In genomic region chr17:45618941-45619385, GRCm38 (mm10) we compare ENCODE assay signal across 8 mouse cellular contexts. TPM values are rescaled to one million over a fixed set of nuclear protein-coding genes. Genes with fewer than 3 reads are reported as not detected.
A peak's percentile ranks its signal among the peaks of the same experiment; 100 is the strongest.
DNase-seq lines count a peak whose midpoint lies in the region; ATAC-seq lines count a peak whose summit lies in the region.

No protein-coding gene starts in this region.

- peak overlapping the region; percentile 46 for H3K9ac ChIP-seq in lung, embryonic 16.5 days (ENCODE audit: low read length)

- no peaks in the 10 kb centered on the region for H3K36me3 ChIP-seq in heart, embryonic 10.5 days
- no peaks in the 10 kb centered on the region for H3K36me3 ChIP-seq in lung, embryonic 16.5 days (ENCODE audit: control insufficient read depth, insufficient read depth, low read length)

- H3K4me1 ChIP-seq in heart, embryonic 10.5 days = peaks cover 15% of the 10 kb centered on the region
- H3K4me1 ChIP-seq in lung, embryonic 16.5 days (replicated peaks; ENCODE audit: control insufficient read depth, insufficient read depth, low read length) = peaks cover 10% of the 10 kb centered on the region; the same call in 1 of the 2 replicates

- peak overlapping the region; percentile 29 for H3K4me2 ChIP-seq in lung, embryonic 16.5 days (ENCODE audit: low read depth, low read length)

- 13% methylated on average over 8 of the region's 8 CpGs for WGBS in heart, embryonic 10.5 days
- 21% methylated on average over 8 of the region's 8 CpGs for WGBS in lung, embryonic 16.5 days

- ATAC-seq in CD4-positive, CD25-positive, alpha-beta regulatory T cell, adult 4 months = peak; percentile 30
- peak; percentile 82 for ATAC-seq in lung, embryonic 16.5 days (ENCODE audit: low read depth)

- no peaks in the 10 kb centered on the region for H3K27me3 ChIP-seq in heart, embryonic 10.5 days (ENCODE audit: insufficient read depth, poor library complexity, severe bottlenecking)
- H3K27me3 ChIP-seq in lung, embryonic 16.5 days (ENCODE audit: control insufficient read depth, insufficient read depth, low read depth, low read length) = no peaks in the 10 kb centered on the region

- peak; percentile 59 for DNase-seq in adrenal gland, postnatal 10 days
- DNase-seq in heart, embryonic 10.5 days (ENCODE audit: low spot score) = peak; percentile 79
- peak; percentile 48 to 56 for DNase-seq in kidney, adult 8-10 months
- peak; percentile 51 to 73 for DNase-seq in thymus, adult 18-20 months
- no peak for DNase-seq in urinary bladder, postnatal 36 days (ENCODE audit: low spot score in 2 of 2)
- no peak for DNase-seq in adipocyte (ENCODE audit: low spot score)

- H3K4me3 ChIP-seq in heart, embryonic 10.5 days = peak overlapping the region; percentile 50
- peak overlapping the region; percentile 29 for H3K4me3 ChIP-seq in lung, embryonic 16.5 days (ENCODE audit: low read length)

- H3K9me3 ChIP-seq in heart, embryonic 10.5 days = no peaks in the 10 kb centered on the region
- no peaks in the 10 kb centered on the region for H3K9me3 ChIP-seq in lung, embryonic 16.5 days (ENCODE audit: control insufficient read depth, low read length)

- H3K27ac ChIP-seq in heart, embryonic 10.5 days = peak overlapping the region; percentile 81
- H3K27ac ChIP-seq in lung, embryonic 16.5 days (ENCODE audit: low read length) = peak overlapping the region; percentile 83

RNA-seq across cellular contexts. Expression of gene Mymx, which starts 17.1 kb away (rescaled TPM):
- polyA plus RNA-seq in CD4-positive, CD25-positive, alpha-beta regulatory T cell, adult 4 months (2017; shearing (Covaris generic)) = not detected
- total RNA-seq in adrenal gland, postnatal 10 days (2021) = 1 to 10 TPM in 1 of 2 experiments, under 1 TPM in 1; 0.57 to 1.9 TPM
- polyA plus RNA-seq in heart, embryonic 10.5 days (2016; fragmentation: Nextera tagmentation; extraction: Ambion mirVana) = 0.31 and 0.41 TPM in 2 replicates
- polyA plus RNA-seq in lung, embryonic 16.5 days (2015; fragmentation: Nextera tagmentation; extraction: Ambion mirVana) = 0.39 and 0.91 TPM in 2 replicates

RNA-seq across cellular contexts. Expression of gene Slc29a1, which starts 19.6 kb away (rescaled TPM):
- 100 to 1,000 TPM in 1 of 2 experiments, 10 to 100 TPM in 1; 88.0 to 154 TPM for polyA plus RNA-seq in CD4-positive, CD25-positive, alpha-beta regulatory T cell, adult 4 months (2017; shearing (Covaris generic))
- total RNA-seq in adrenal gland, postnatal 10 days (2021) = 100 to 1,000 TPM; 130 to 145 TPM
- 75.0 and 75.1 TPM in 2 replicates for polyA plus RNA-seq in heart, embryonic 10.5 days (2016; fragmentation: Nextera tagmentation; extraction: Ambion mirVana)
- polyA plus RNA-seq in lung, embryonic 16.5 days (2015; fragmentation: Nextera tagmentation; extraction: Ambion mirVana) = 100 and 106 TPM in 2 replicates

RNA-seq across cellular contexts. Expression of gene Capn11, which starts 40.2 kb away (rescaled TPM):
- 1 to 10 TPM; 1.9 to 2.4 TPM for polyA plus RNA-seq in CD4-positive, CD25-positive, alpha-beta regulatory T cell, adult 4 months (2017; shearing (Covaris generic))
- total RNA-seq in adrenal gland, postnatal 10 days (2021) = under 1 TPM in 1 of 2 experiments, not detected in 1; 0.63 TPM
- 0.51 and 0.95 TPM in 2 replicates for polyA plus RNA-seq in heart, embryonic 10.5 days (2016; fragmentation: Nextera tagmentation; extraction: Ambion mirVana)
- 0.72 and 0.78 TPM in 2 replicates for polyA plus RNA-seq in lung, embryonic 16.5 days (2015; fragmentation: Nextera tagmentation; extraction: Ambion mirVana)

RNA-seq across cellular contexts. Expression of gene Hsp90ab1, which starts 45.9 kb away (rescaled TPM):
- polyA plus RNA-seq in CD4-positive, CD25-positive, alpha-beta regulatory T cell, adult 4 months (2017; shearing (Covaris generic)) = 1,000 to 10,000 TPM; 1,172 to 1,222 TPM
- total RNA-seq in adrenal gland, postnatal 10 days (2021) = 1,000 to 10,000 TPM; 1,111 to 1,198 TPM
- polyA plus RNA-seq in heart, embryonic 10.5 days (2016; fragmentation: Nextera tagmentation; extraction: Ambion mirVana) = 1,633 and 1,893 TPM in 2 replicates
- 1,477 and 1,506 TPM in 2 replicates for polyA plus RNA-seq in lung, embryonic 16.5 days (2015; fragmentation: Nextera tagmentation; extraction: Ambion mirVana)

RNA-seq across cellular contexts. Expression of gene Slc35b2, which starts 55.3 kb away (rescaled TPM):
- polyA plus RNA-seq in CD4-positive, CD25-positive, alpha-beta regulatory T cell, adult 4 months (2017; shearing (Covaris generic)) = 10 to 100 TPM; 27.6 to 39.0 TPM
- total RNA-seq in adrenal gland, postnatal 10 days (2021) = 10 to 100 TPM; 65.9 TPM
- 107 and 118 TPM in 2 replicates for polyA plus RNA-seq in heart, embryonic 10.5 days (2016; fragmentation: Nextera tagmentation; extraction: Ambion mirVana)
- 130 and 131 TPM in 2 replicates for polyA plus RNA-seq in lung, embryonic 16.5 days (2015; fragmentation: Nextera tagmentation; extraction: Ambion mirVana)

Comparison
In these comparisons a context has a peak if more than half of its experiments do, and no peak if none do; other contexts are left out.
1. DNase-seq: peak in adrenal gland, postnatal 10 days (single experiment), heart, embryonic 10.5 days (single experiment), kidney, adult 8-10 months (2 of 2) and thymus, adult 18-20 months (2 of 2); none in urinary bladder, postnatal 36 days (0 of 2) and adipocyte (single experiment).